In genomic region chr7:137653837-137654236, GRCm38 (mm10) we compare ENCODE assay signal across 26 mouse cellular contexts.
DNase-seq lines count a peak whose midpoint lies in the region; ATAC-seq and TF ChIP-seq lines count a peak whose summit lies in the region.
"Had no signal": no experiment of that assay in that cellular context is flagged by ENCODE, and none has a peak within 500 bp of the region (broad histone marks: within the 10 kb centered on the region; RNA-seq: fewer than 3 reads in every experiment).

No protein-coding gene starts in this region.

- H3K4me3 ChIP-seq in heart, embryonic 11.5 days (ENCODE audit: low read depth, low read length): no peak overlapping the region
- H3K4me3 ChIP-seq in CH12.LX (replicated peaks in 1 of 3; ENCODE audit: low read depth in 2 of 3, low read length in 2 of 3, poor library complexity in 1 of 3) (peak overlapping the region; percentile 46 to 60 (median 55)), myocyte (no peak overlapping the region)
- H3K4me3 ChIP-seq: embryonic facial prominence, embryonic 12.5 days; embryonic facial prominence, embryonic 15.5 days; heart, adult 2 months; heart, embryonic 10.5 days; hindbrain, embryonic 12.5 days; hindbrain, embryonic 15.5 days had no signal

- 80% methylated on average over 4 of the region's 4 CpGs for WGBS in heart, embryonic 11.5 days (ENCODE audit: insufficient replicate concordance)

- no peaks in the 10 kb centered on the region for H3K79me2 ChIP-seq in CH12.LX (replicated peaks; ENCODE audit: control insufficient read depth, extremely low read depth, insufficient read depth, poor library complexity, severe bottlenecking)
- H3K79me2 ChIP-seq in myocyte (ENCODE audit: control insufficient read depth, insufficient read depth): no peaks in the 10 kb centered on the region

- no peak for TF ChIP-seq RAD21 in CH12.LX (IDR thresholded peaks at IDR 0.05; ENCODE audit: low read depth, low read length)

- no peak overlapping the region for H3K9ac ChIP-seq in heart, embryonic 11.5 days (ENCODE audit: low read depth, low read length)
- H3K9ac ChIP-seq in CH12.LX (ENCODE audit: insufficient read depth, low read depth): peak overlapping the region; percentile 36
- H3K9ac ChIP-seq: embryonic facial prominence, embryonic 12.5 days; embryonic facial prominence, embryonic 15.5 days; forebrain, postnatal 0 days; hindbrain, embryonic 12.5 days; hindbrain, embryonic 15.5 days had no signal

- H3ac ChIP-seq in myocyte (ENCODE audit: control insufficient read depth, insufficient read length): no peak overlapping the region

- DNase-seq in heart, adult 11 months: peak; percentile 62
- peak; percentile 35 for DNase-seq in 3T3-L1 (ENCODE audit: low read depth, low spot score)
- DNase-seq in CH12.LX (ENCODE audit: extremely low read depth): peak; percentile 70
- DNase-seq in lung, adult 18-20 months: no peak
- no peak for DNase-seq in cerebellum, adult 11 months
- no peak for DNase-seq in right cerebral cortex, postnatal 25 days
- DNase-seq: adrenal gland, postnatal 14 days; B cell, adult 2 months; cerebellum, adult 18-20 months; cerebellum, adult 9-10 months; cerebellum, postnatal 14 days; forebrain, postnatal 0 days; gastrocnemius, postnatal 25 days; heart, adult 2 months; kidney, adult 2 months had no signal

- no peaks in the 10 kb centered on the region for H3K4me1 ChIP-seq in heart, embryonic 11.5 days (ENCODE audit: control insufficient read depth, insufficient read depth, low read length)
- H3K4me1 ChIP-seq in CH12.LX (ENCODE audit: control insufficient read depth in 1 of 2, insufficient read depth in 2 of 2): peaks cover 4% of the 10 kb centered on the region in 2 experiments; a peak in 3 of 4 replicates
- H3K4me1 ChIP-seq: embryonic facial prominence, embryonic 15.5 days; heart, embryonic 10.5 days had no signal

- dilution Hi-C loops in CH12.LX (cut with MboI; ENCODE audit: extremely low pct_ligation_motif_present, extremely low pct_unique_long_range_greater_than_20kb, low sequenced_read_pairs): no loop called here

- H3K4me2 ChIP-seq in heart, embryonic 11.5 days: no peak overlapping the region
- H3K4me2 ChIP-seq in CH12.LX (ENCODE audit: insufficient read depth, low read depth, poor library complexity, severe bottlenecking): peak overlapping the region; percentile 19; the same call in 1 of the 2 replicates
- no peak overlapping the region for H3K4me2 ChIP-seq in myocyte (ENCODE audit: low read depth)
- H3K4me2 ChIP-seq: embryonic facial prominence, embryonic 12.5 days; embryonic facial prominence, embryonic 15.5 days; hindbrain, embryonic 12.5 days; hindbrain, embryonic 15.5 days had no signal

- no peak for TF ChIP-seq CTCF in CH12.LX (conservative IDR thresholded peaks at IDR 0.05 in 1 of 2, IDR thresholded peaks at IDR 0.05 in 1 of 2; ENCODE audit: low read depth in 2 of 2, low read length in 2 of 2)

- no peak for ATAC-seq in heart, embryonic 11.5 days (replicated peaks; ENCODE audit: insufficient number of reproducible peaks, low FRiP score, low TSS enrichment)
- ATAC-seq: CD4-positive, CD25-positive, alpha-beta regulatory T cell, adult 4 months; forebrain, embryonic 14.5 days; forebrain, postnatal 0 days; intestine, postnatal 0 days; Patski had no signal

- H3K27me3 ChIP-seq in heart, embryonic 11.5 days (ENCODE audit: control insufficient read depth, insufficient read depth, low read length): no peaks in the 10 kb centered on the region
- peaks cover 34% of the 10 kb centered on the region for H3K27me3 ChIP-seq in CH12.LX (replicated peaks)
- no peaks in the 10 kb centered on the region for H3K27me3 ChIP-seq in myocyte (ENCODE audit: control insufficient read depth, insufficient read depth, insufficient read length)
- H3K27me3 ChIP-seq: embryonic facial prominence, embryonic 12.5 days; embryonic facial prominence, embryonic 15.5 days; hindbrain, embryonic 12.5 days; hindbrain, embryonic 15.5 days; Patski had no signal

- no peak for TF ChIP-seq EP300 in CH12.LX (IDR thresholded peaks at IDR 0.05; ENCODE audit: low read length)

- peak; percentile 62 for TF ChIP-seq POLR2A in CH12.LX (IDR thresholded peaks at IDR 0.05; ENCODE audit: low read depth, low read length)
- no peak for TF ChIP-seq POLR2A in myocyte (IDR thresholded peaks at IDR 0.05; ENCODE audit: insufficient read length, low read depth)

- no peaks in the 10 kb centered on the region for H3K36me3 ChIP-seq in heart, embryonic 11.5 days (ENCODE audit: control insufficient read depth, insufficient read depth, low read length)
- H3K36me3 ChIP-seq in CH12.LX (replicated peaks in 1 of 2; ENCODE audit: control insufficient read depth in 1 of 2, insufficient read depth in 1 of 2, low read length in 1 of 2) (peaks cover 0 to 3% of the 10 kb centered on the region in 2 experiments), myocyte (ENCODE audit: control insufficient read depth, insufficient read depth) (no peaks in the 10 kb centered on the region)
- H3K36me3 ChIP-seq: embryonic facial prominence, embryonic 12.5 days; embryonic facial prominence, embryonic 15.5 days; heart, embryonic 10.5 days; hindbrain, embryonic 12.5 days; hindbrain, embryonic 15.5 days had no signal

- in situ Hi-C loops in CH12.LX (cut with MboI; ENCODE audit: low pct_ligation_motif_present, low pct_unique_long_range_greater_than_20kb, low sequenced_read_pairs): no loop called here

- no peak overlapping the region for H3K27ac ChIP-seq in heart, embryonic 11.5 days (ENCODE audit: low read depth, low read length)
- no peak overlapping the region for H3K27ac ChIP-seq in CH12.LX (ENCODE audit: insufficient read depth, low read depth)
- H3K27ac ChIP-seq: embryonic facial prominence, embryonic 12.5 days; embryonic facial prominence, embryonic 15.5 days; heart, adult 2 months; heart, embryonic 10.5 days; hindbrain, embryonic 12.5 days; hindbrain, embryonic 15.5 days had no signal

- H3K9me3 ChIP-seq in heart, embryonic 11.5 days (replicated peaks; ENCODE audit: control insufficient read depth, low read length): no peaks in the 10 kb centered on the region
- peaks cover 4% of the 10 kb centered on the region for H3K9me3 ChIP-seq in CH12.LX (replicated peaks; ENCODE audit: low read length)
- H3K9me3 ChIP-seq: embryonic facial prominence, embryonic 12.5 days; embryonic facial prominence, embryonic 15.5 days; heart, embryonic 10.5 days; hindbrain, embryonic 12.5 days; hindbrain, embryonic 15.5 days had no signal

TF ChIP-seq in CH12.LX, 34 proteins besides CTCF, POLR2A, EP300 and RAD21:
- TF ChIP-seq ELF1 (IDR thresholded peaks at IDR 0.05; ENCODE audit: low read depth, low read length) (peak; percentile 71), GABPA (IDR thresholded peaks at IDR 0.05; ENCODE audit: insufficient replicate concordance, low read depth, low read length) (no peak), TCF12 (IDR thresholded peaks at IDR 0.05; ENCODE audit: low read depth, low read length) (peak; percentile 28; the same call in 1 of the 2 replicates), MAFK (IDR thresholded peaks at IDR 0.05; ENCODE audit: insufficient replicate concordance, low read length) (no peak), ZKSCAN1 (IDR thresholded peaks at IDR 0.05; ENCODE audit: borderline replicate concordance, low read depth, low read length) (no peak), USF2 (conservative IDR thresholded peaks at IDR 0.05; ENCODE audit: low read depth, low read length) (peak; percentile 85), USF1 (IDR thresholded peaks at IDR 0.05; ENCODE audit: low read depth, low read length) (peak; percentile 85), TBP (conservative IDR thresholded peaks at IDR 0.05; ENCODE audit: low read depth, low read length) (peak; percentile 83), MAX (IDR thresholded peaks at IDR 0.05; ENCODE audit: low read length) (peak; percentile 82), NELFE (IDR thresholded peaks at IDR 0.05; ENCODE audit: low read depth, low read length) (peak; percentile 70)

TF ChIP-seq in myocyte, 11 proteins besides CTCF, POLR2A, EP300 and RAD21:
- TF ChIP-seq MAX (IDR thresholded peaks at IDR 0.05; ENCODE audit: low read depth) (no peak), USF1 (IDR thresholded peaks at IDR 0.05; ENCODE audit: low read depth) (peak; percentile 72)

Comparison
In these comparisons a context has a peak if more than half of its experiments do, and no peak if none do; other contexts are left out.
1. DNase-seq: peak in heart, adult 11 months (single experiment), 3T3-L1 (single experiment) and CH12.LX (single experiment); none in lung, adult 18-20 months (0 of 2), cerebellum, adult 11 months (single experiment) and right cerebral cortex, postnatal 25 days (single experiment).
2. H3K4me3 ChIP-seq: peak in CH12.LX (3 of 3); none in heart, embryonic 11.5 days (single experiment) and myocyte (single experiment).